Mouse (Mus musculus) heart, embryonic 11.5 days (tissue): ENCODE measurements around the gene Atad5. TPM values are rescaled to one million over a fixed set of nuclear protein-coding genes. Genes with fewer than 3 reads are reported as not detected.
"Not testable (repeated sequence)": the region's sequence is repeated elsewhere in the genome, so short reads cannot be mapped to it uniquely, and the experiment has no call there.

Source experiments
- ATAC-seq: fragments of 200-750 bp; cut with Nextera tagmentation; replicated peaks from 2 replicates; pipeline ENCODE4 v1.8.0; 2017; ENCODE audit warnings: moderate library complexity; ENCODE audit not compliant: insufficient number of reproducible peaks, low FRiP score, low TSS enrichment
- H3K27ac ChIP-seq: fragments of 300-500 bp; sonication (generic); 2 replicates; pipeline ENCODE4 v1.5.1; 2014; ENCODE audit warnings: mild to moderate bottlenecking, low read depth, low read length
- H3K27me3 ChIP-seq: fragments of 300-500 bp; sonication (generic); 2 replicates; pipeline ENCODE4 v1.6.1; 2014; ENCODE audit warnings: mild to moderate bottlenecking, low read length, mixed read lengths; ENCODE audit not compliant: control insufficient read depth, insufficient read depth
- H3K36me3 ChIP-seq: fragments of 300-500 bp; sonication (generic); 2 replicates; pipeline ENCODE4 v1.6.1; 2014; ENCODE audit warnings: mild to moderate bottlenecking, low read length, moderate library complexity, mixed read lengths; ENCODE audit not compliant: control insufficient read depth, insufficient read depth
- H3K4me1 ChIP-seq: fragments of 300-500 bp; sonication (generic); 2 replicates; pipeline ENCODE4 v1.6.1; 2014; ENCODE audit warnings: low read length; ENCODE audit not compliant: control insufficient read depth, insufficient read depth
- H3K4me2 ChIP-seq: fragments of 300-500 bp; sonication (generic); 2 replicates; pipeline ENCODE4 v1.6.1; 2014; ENCODE audit warnings: mild to moderate bottlenecking, moderate library complexity
- H3K4me3 ChIP-seq: fragments of 300-500 bp; sonication (generic); 2 replicates; pipeline ENCODE4 v1.5.1; 2014; ENCODE audit warnings: low read depth, low read length
- H3K9ac ChIP-seq: fragments of 300-500 bp; sonication (generic); 2 replicates; pipeline ENCODE4 v1.6.1; 2014; ENCODE audit warnings: mild to moderate bottlenecking, low read depth, low read length, moderate library complexity
- H3K9me3 ChIP-seq: fragments of 300-500 bp; sonication (generic); replicated peaks from 2 replicates; pipeline ENCODE4 v1.6.1; 2016; ENCODE audit warnings: low read length; ENCODE audit not compliant: control insufficient read depth
- WGBS: fragments of 180-500 bp; shearing (Covaris S2); extraction: QIAGEN DNeasy Blood & Tissue Kit; methylation state at CpG from one replicate; pipeline ENCODE4 v1.1.7; 2014; ENCODE audit not compliant: insufficient replicate concordance; 5-methylcytosine and 5-hydroxymethylcytosine counted together
- polyA plus RNA-seq: library from polyadenylated mRNA; unstranded; fragments of >200 nt; fragmentation: Nextera tagmentation; extraction: Ambion mirVana; gene quantifications from 2 replicates; pipeline ENCODE4 v1.2.1, GENCODE M21; 2014

Gene Atad5
- polyA plus RNA-seq, 1 experiment from 2014 or later = 8.9 TPM

- peaks cover 27% of the 10 kb centered on the region for H3K36me3 ChIP-seq
- H3K4me2 ChIP-seq = no peak overlapping the region
- no peak overlapping the region for H3K9ac ChIP-seq
- H3K27me3 ChIP-seq = no peaks in the 10 kb centered on the region
- no peak for ATAC-seq
- H3K9me3 ChIP-seq = no peaks in the 10 kb centered on the region
- whole genome bisulfite sequencing = 87% methylated on average over 9 of the region's 9 CpGs
- H3K27ac ChIP-seq = no peak overlapping the region
- H3K4me3 ChIP-seq = no peak overlapping the region
- peaks cover 8% of the 10 kb centered on the region; the same call in 1 of the 2 replicates for H3K4me1 ChIP-seq
These were observed 33.1 kb upstream of the Atad5 start for GRCm38 (mm10) chr11:80056141-80056540.

GRCm38 (mm10) chr11:80062159-80062558, 27.0 kb upstream of the Atad5 start:
- H3K9ac ChIP-seq = no peak overlapping the region
- ATAC-seq = no peak
- H3K4me2 ChIP-seq = no peak overlapping the region
- no peaks in the 10 kb centered on the region for H3K4me1 ChIP-seq
- no peak overlapping the region for H3K27ac ChIP-seq
- WGBS = 83% methylated on average over 4 of the region's 4 CpGs
- no peaks in the 10 kb centered on the region for H3K9me3 ChIP-seq
- peaks cover 25% of the 10 kb centered on the region for H3K36me3 ChIP-seq
- no peak overlapping the region for H3K4me3 ChIP-seq
- no peaks in the 10 kb centered on the region for H3K27me3 ChIP-seq

- H3K27ac ChIP-seq, H3K4me3 ChIP-seq, H3K27me3 ChIP-seq, H3K4me1 ChIP-seq, H3K36me3 ChIP-seq, H3K4me2 ChIP-seq, H3K9ac ChIP-seq, H3K9me3 ChIP-seq, ATAC-seq: not testable (repeated sequence)
- WGBS = 85% methylated on average over 4 of the region's 4 CpGs
These were observed 22.8 kb upstream of the Atad5 start for GRCm38 (mm10) chr11:80066373-80066772.

GRCm38 (mm10) chr11:80067558-80067957, 21.6 kb upstream of the Atad5 start:
- Histone ChIP-seq H3K9me3 (no peaks in the 10 kb centered on the region), H3K27ac (no peak overlapping the region), H3K4me3 (no peak overlapping the region), H3K9ac (no peak overlapping the region), H3K4me2 (no peak overlapping the region), H3K27me3 (no peaks in the 10 kb centered on the region), H3K4me1 (0 out of 2 replicates have a peak, but pooled peaks cover 3% of the 10 kb centered on the region), H3K36me3 (peaks cover 4% of the 10 kb centered on the region; the same call in 1 of the 2 replicates)
- WGBS = 77% methylated on average over 5 of the region's 5 CpGs
- no peak for ATAC-seq

GRCm38 (mm10) chr11:80069815-80070214, 19.4 kb upstream of the Atad5 start:
- Histone ChIP-seq H3K27me3 (no peaks in the 10 kb centered on the region), H3K4me2 (no peak overlapping the region), H3K9me3 (no peaks in the 10 kb centered on the region), H3K9ac (no peak overlapping the region), H3K36me3 (peaks cover 3% of the 10 kb centered on the region), H3K27ac (no peak overlapping the region), H3K4me1 (0 out of 2 replicates have a peak, but pooled peaks cover 3% of the 10 kb centered on the region), H3K4me3 (no peak overlapping the region)
- 89% methylated on average over 3 of the region's 3 CpGs for WGBS
- no peak for ATAC-seq

GRCm38 (mm10) chr11:80071039-80071438, 18.2 kb upstream of the Atad5 start:
- no peak for ATAC-seq
- peaks cover 3% of the 10 kb centered on the region for H3K36me3 ChIP-seq
- no peak overlapping the region for H3K9ac ChIP-seq
- 0 out of 2 replicates have a peak, but pooled peaks cover 3% of the 10 kb centered on the region for H3K4me1 ChIP-seq
- no peak overlapping the region for H3K4me2 ChIP-seq
- no peak overlapping the region for H3K4me3 ChIP-seq
- 92% methylated on average over 2 of the region's 2 CpGs for WGBS
- no peaks in the 10 kb centered on the region for H3K9me3 ChIP-seq
- H3K27ac ChIP-seq = no peak overlapping the region
- H3K27me3 ChIP-seq = no peaks in the 10 kb centered on the region

GRCm38 (mm10) chr11:80072365-80072764, 16.8 kb upstream of the Atad5 start:
- no peak overlapping the region for H3K27ac ChIP-seq
- 75% methylated on average over 3 of the region's 3 CpGs for WGBS
- H3K4me3 ChIP-seq = no peak overlapping the region
- H3K4me2 ChIP-seq = no peak overlapping the region
- no peak overlapping the region for H3K9ac ChIP-seq
- no peak for ATAC-seq
- H3K27me3 ChIP-seq = no peaks in the 10 kb centered on the region
- 0 out of 2 replicates have a peak, but pooled peaks cover 3% of the 10 kb centered on the region for H3K4me1 ChIP-seq
- no peaks in the 10 kb centered on the region for H3K9me3 ChIP-seq
- H3K36me3 ChIP-seq = peaks cover 3% of the 10 kb centered on the region

GRCm38 (mm10) chr11:80075608-80076277, 13.5 kb upstream of the Atad5 start:
- no peaks in the 10 kb centered on the region for H3K9me3 ChIP-seq
- ATAC-seq = no peak
- H3K9ac ChIP-seq = no peak overlapping the region
- no peak overlapping the region for H3K4me2 ChIP-seq
- no peaks in the 10 kb centered on the region for H3K4me1 ChIP-seq
- 84% methylated on average over 5 of the region's 5 CpGs for WGBS
- no peaks in the 10 kb centered on the region for H3K27me3 ChIP-seq
- peaks cover 3% of the 10 kb centered on the region for H3K36me3 ChIP-seq
- no peak overlapping the region for H3K27ac ChIP-seq
- no peak overlapping the region for H3K4me3 ChIP-seq
